Mouse (Mus musculus) heart, postnatal 0 days (tissue): ENCODE measurements at regions not wholly inside any gene's neighbourhood (a gene's known extent, or its start where the extent isn't known, plus 50 kb on each side); places are given as distances from the start of the nearest gene placed in this dataset.

ENCODE experiments used
- ATAC-seq: fragments of 200-750 bp; cut with Nextera tagmentation; 2 replicates; pipeline ENCODE4 v1.8.0; 2017; ENCODE audit warnings: low read depth, moderate number of reproducible peaks, moderate library complexity; ENCODE audit not compliant: insufficient read depth
- DNase-seq: peaks from one replicate; pipeline ENCODE4 v3.0.0-alpha.2; 2016; ENCODE audit warnings: low spot score
- H3K27ac ChIP-seq: fragments of 300-500 bp; sonication (generic); 2 replicates; pipeline ENCODE4 v1.5.1; 2014; ENCODE audit warnings: low read depth, mild to moderate bottlenecking
- H3K27me3 ChIP-seq: fragments of 300-500 bp; sonication (generic); 2 replicates; pipeline ENCODE4 v1.6.1; 2014; ENCODE audit warnings: low read length, mixed read lengths; ENCODE audit not compliant: control insufficient read depth, insufficient read depth
- H3K36me3 ChIP-seq: fragments of 300-500 bp; sonication (generic); replicated peaks from 2 replicates; pipeline ENCODE4 v1.6.1; 2014; ENCODE audit warnings: low read length, mixed read lengths; ENCODE audit not compliant: control insufficient read depth, insufficient read depth
- H3K4me1 ChIP-seq: fragments of 300-500 bp; sonication (generic); 2 replicates; pipeline ENCODE4 v1.6.1; 2014; ENCODE audit warnings: antibody characterized with exemption; ENCODE audit not compliant: control insufficient read depth, insufficient read depth
- H3K4me2 ChIP-seq: fragments of 300-500 bp; sonication (generic); 2 replicates; pipeline ENCODE4 v1.6.1; 2014; ENCODE audit warnings: low read depth, mild to moderate bottlenecking, low read length, moderate library complexity
- H3K4me3 ChIP-seq: fragments of 300-500 bp; sonication (generic); 2 replicates; pipeline ENCODE4 v1.5.1; 2014; ENCODE audit warnings: low read depth, low read length
- H3K9ac ChIP-seq: fragments of 300-500 bp; sonication (generic); replicated peaks from 2 replicates; pipeline ENCODE4 v1.6.1; 2014; ENCODE audit warnings: low read depth, low read length, mixed read lengths
- H3K9me3 ChIP-seq: fragments of 300-500 bp; sonication (generic); replicated peaks from 2 replicates; pipeline ENCODE4 v1.6.1; 2016; ENCODE audit warnings: low read length; ENCODE audit not compliant: control insufficient read depth
- CTCF ChIP-seq: IDR thresholded peaks from 2 replicates; pipeline ENCODE4 v1.5.1; 2016; ENCODE audit warnings: antibody characterized with exemption, control low read depth, low read depth
- EP300 ChIP-seq: IDR thresholded peaks from 2 replicates; pipeline ENCODE4 v1.6.1; 2016; ENCODE audit warnings: antibody characterized with exemption, low read depth
- WGBS: fragments of 180-500 bp; shearing (Covaris S2); extraction: QIAGEN DNeasy Blood & Tissue Kit; methylation state at CpG from one replicate; pipeline ENCODE4 v1.1.7; 2014; 5-methylcytosine and 5-hydroxymethylcytosine counted together

GRCm38 (mm10) chr3:70422669-70423068 lies 415.3 kb downstream of the Otol1 start:
- TF ChIP-seq CTCF, result no peak
- no peak for TF ChIP-seq EP300
- 51% methylated on average over 3 of the region's 3 CpGs for WGBS

DNA sequence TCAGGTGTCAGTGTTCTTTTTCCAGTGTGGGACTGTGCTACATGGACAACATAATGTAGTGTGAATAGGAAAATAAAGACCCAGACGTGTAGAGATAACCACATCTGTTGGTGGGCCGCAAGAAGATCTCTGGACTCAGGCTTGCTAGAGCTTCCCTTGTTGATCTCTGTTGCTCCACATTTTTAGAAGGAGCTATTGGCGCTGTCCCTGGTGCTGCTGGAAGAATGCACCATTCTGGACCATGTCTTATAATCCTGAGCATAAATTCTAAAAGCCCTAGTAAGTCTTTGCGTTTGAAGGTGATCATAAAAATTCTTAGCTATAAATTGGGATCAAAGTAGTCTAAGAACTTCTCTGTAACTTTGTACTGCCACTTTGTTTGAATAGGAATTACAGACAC lies 429.3 kb downstream of the Otol1 start:
- no peak for ATAC-seq

More at GRCm38 (mm10) chr3:70422669-70423068, 415.3 kb downstream of the Otol1 start:
- Histone ChIP-seq H3K4me3 (no peak overlapping the region), H3K27me3 (no peaks in the 10 kb centered on the region), H3K9ac (no peak overlapping the region), H3K4me1 (no peaks in the 10 kb centered on the region), H3K36me3 (no peaks in the 10 kb centered on the region), H3K27ac (no peak overlapping the region), H3K4me2 (no peak overlapping the region), H3K9me3 (no peaks in the 10 kb centered on the region)
- no peak for DNase-seq
- ATAC-seq, result no peak

GRCm38 (mm10) chr3:70457181-70457847 lies 449.9 kb downstream of the Otol1 start:
- TF ChIP-seq CTCF, result no peak
- no peak for TF ChIP-seq EP300
- H3K27me3 ChIP-seq, result no peaks in the 10 kb centered on the region
- no peaks in the 10 kb centered on the region for H3K4me1 ChIP-seq
- no peaks in the 10 kb centered on the region for H3K9me3 ChIP-seq
- DNase-seq (no peak), ATAC-seq (no peak)
- WGBS, result 38% methylated on average over 2 of the region's 2 CpGs
- H3K9ac ChIP-seq, result no peak overlapping the region
- no peak overlapping the region for H3K4me2 ChIP-seq
- no peak overlapping the region for H3K27ac ChIP-seq
- H3K36me3 ChIP-seq, result no peaks in the 10 kb centered on the region
- no peak overlapping the region for H3K4me3 ChIP-seq

More for the DNA sequence above, 429.3 kb downstream of the Otol1 start:
- no peaks in the 10 kb centered on the region for H3K4me1 ChIP-seq
- no peaks in the 10 kb centered on the region for H3K27me3 ChIP-seq
- no peaks in the 10 kb centered on the region for H3K36me3 ChIP-seq
- no peak for TF ChIP-seq EP300
- no peak for TF ChIP-seq CTCF
- no peaks in the 10 kb centered on the region for H3K9me3 ChIP-seq
- 56% methylated on average over 4 of the region's 4 CpGs for WGBS
- H3K9ac ChIP-seq, result no peak overlapping the region
- H3K4me3 ChIP-seq, result no peak overlapping the region
- no peak overlapping the region for H3K27ac ChIP-seq
- DNase-seq, result no peak
- H3K4me2 ChIP-seq, result no peak overlapping the region

- no peak for TF ChIP-seq EP300
- TF ChIP-seq CTCF, result no peak
- no peaks in the 10 kb centered on the region for H3K4me1 ChIP-seq
- H3K4me2 ChIP-seq, result no peak overlapping the region
- ATAC-seq (no peak), DNase-seq (no peak)
- no peak overlapping the region for H3K9ac ChIP-seq
- H3K27me3 ChIP-seq, result no peaks in the 10 kb centered on the region
- no peaks in the 10 kb centered on the region for H3K36me3 ChIP-seq
- 48% methylated on average over 2 of the region's 2 CpGs for WGBS
- no peak overlapping the region for H3K27ac ChIP-seq
- H3K4me3 ChIP-seq, result no peak overlapping the region
- no peaks in the 10 kb centered on the region for H3K9me3 ChIP-seq
These were observed 453.4 kb downstream of the Otol1 start for GRCm38 (mm10) chr3:70460811-70461210.

GRCm38 (mm10) chr3:70463221-70463620 lies 455.8 kb downstream of the Otol1 start:
- TF ChIP-seq EP300 (no peak), CTCF (no peak)
- Histone ChIP-seq H3K4me2 (no peak overlapping the region), H3K9ac (no peak overlapping the region), H3K27me3 (no peaks in the 10 kb centered on the region), H3K9me3 (no peaks in the 10 kb centered on the region), H3K4me3 (no peak overlapping the region), H3K36me3 (no peaks in the 10 kb centered on the region), H3K27ac (no peak overlapping the region), H3K4me1 (no peaks in the 10 kb centered on the region)
- DNase-seq (no peak), ATAC-seq (no peak)

DNA sequence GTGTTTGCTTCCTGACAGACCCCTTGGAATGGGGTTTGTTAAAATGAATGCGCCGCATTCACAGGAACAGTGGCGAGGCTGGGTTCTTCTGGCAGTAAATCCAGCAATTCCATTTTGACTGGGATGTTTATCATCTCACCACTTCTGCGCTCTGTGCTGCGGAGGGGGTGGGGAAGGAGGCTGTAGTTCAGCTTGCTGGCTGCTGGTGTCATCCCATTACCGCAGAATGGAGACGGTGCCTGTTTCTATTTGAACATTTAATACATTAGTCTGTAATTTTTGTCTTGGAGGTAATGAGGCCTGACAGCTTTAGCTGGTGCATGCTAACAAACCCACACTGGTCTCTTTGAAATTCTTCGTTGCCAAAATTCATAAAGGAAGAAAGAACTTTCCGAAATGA lies 475.1 kb downstream of the Otol1 start:
- TF ChIP-seq CTCF, result peak; percentile 49
- no peak for TF ChIP-seq EP300
- H3K4me3 ChIP-seq, result no peak overlapping the region
- WGBS, result 40% methylated on average over 9 of the region's 9 CpGs
- H3K36me3 ChIP-seq, result no peaks in the 10 kb centered on the region
- DNase-seq (no peak), ATAC-seq (no peak)
- no peaks in the 10 kb centered on the region for H3K9me3 ChIP-seq
- H3K27me3 ChIP-seq, result no peaks in the 10 kb centered on the region
- no peaks in the 10 kb centered on the region for H3K4me1 ChIP-seq
- no peak overlapping the region for H3K27ac ChIP-seq
- no peak overlapping the region for H3K4me2 ChIP-seq
- no peak overlapping the region for H3K9ac ChIP-seq
